Mouse (Mus musculus) heart, embryonic 14.5 days (tissue): ENCODE data around the gene Kcnk3. TPM values are rescaled to one million over a fixed set of nuclear protein-coding genes. Genes with fewer than 3 reads are reported as not detected.

ENCODE experiments used
- ATAC-seq: fragments of 200-750 bp; cut with Nextera tagmentation; 2 replicates; pipeline ENCODE4 v1.8.0; 2017; ENCODE audit warnings: low read depth, moderate TSS enrichment; ENCODE audit not compliant: insufficient number of reproducible peaks, insufficient read depth, low FRiP score
- H3K27ac ChIP-seq, 2 experiments: fragments of 200-500 bp in 1 of 2; fragments of 300-500 bp in 1 of 2; sonication (generic) in 1 of 2; replicated peaks in 1 of 2; 2 replicates each; pipeline ENCODE4 v1.5.1; 2012 to 2014; ENCODE audit warnings: low read depth in 2 of 2, low read length in 2 of 2, control low read depth in 1 of 2, mild to moderate bottlenecking in 1 of 2, mixed read lengths in 1 of 2; ENCODE audit not compliant: control insufficient read depth in 1 of 2, insufficient read depth in 1 of 2
- H3K27me3 ChIP-seq: fragments of 300-500 bp; sonication (generic); 2 replicates; pipeline ENCODE4 v1.6.1; 2014; ENCODE audit warnings: mild to moderate bottlenecking, low read length, control low read depth; ENCODE audit not compliant: control insufficient read depth, insufficient read depth
- H3K36me3 ChIP-seq: fragments of 300-500 bp; sonication (generic); 2 replicates; pipeline ENCODE4 v1.6.1; 2014; ENCODE audit warnings: mild to moderate bottlenecking, control low read depth, low read length, mixed read lengths; ENCODE audit not compliant: control insufficient read depth, insufficient read depth
- H3K4me1 ChIP-seq, 2 experiments: fragments of 200-500 bp in 1 of 2; fragments of 300-500 bp in 1 of 2; sonication (generic) in 1 of 2; 2 replicates each; pipeline ENCODE4 v1.6.1; 2012 to 2014; ENCODE audit warnings: low read length in 2 of 2, control low read depth in 1 of 2, mixed read lengths in 1 of 2; ENCODE audit not compliant: control insufficient read depth in 2 of 2, insufficient read depth in 2 of 2
- H3K4me2 ChIP-seq: fragments of 300-500 bp; sonication (generic); 2 replicates; pipeline ENCODE4 v1.6.1; 2014; ENCODE audit warnings: mild to moderate bottlenecking, low read length
- H3K4me3 ChIP-seq, 2 experiments: fragments of 200-500 bp in 1 of 2; fragments of 300-500 bp in 1 of 2; sonication (generic) in 1 of 2; 2 replicates each; pipeline ENCODE4 v1.5.1; 2012 to 2014; ENCODE audit warnings: low read length in 2 of 2, mild to moderate bottlenecking in 2 of 2, control low read depth in 1 of 2, low read depth in 1 of 2, moderate library complexity in 1 of 2; ENCODE audit not compliant: control insufficient read depth in 1 of 2, insufficient read depth in 1 of 2
- H3K9ac ChIP-seq: fragments of 300-500 bp; sonication (generic); 2 replicates; pipeline ENCODE4 v1.6.1; 2014; ENCODE audit warnings: mild to moderate bottlenecking, low read length
- H3K9me3 ChIP-seq: fragments of 300-500 bp; sonication (generic); 2 replicates; pipeline ENCODE4 v1.6.1; 2016; ENCODE audit warnings: low read length, control low read depth; ENCODE audit not compliant: control insufficient read depth
- WGBS: fragments of 180-500 bp; shearing (Covaris S2); extraction: QIAGEN DNeasy Blood & Tissue Kit; methylation state at CpG from one replicate; pipeline ENCODE4 v1.1.7; 2014; 5-methylcytosine and 5-hydroxymethylcytosine counted together
- polyA plus RNA-seq: library from polyadenylated mRNA; unstranded; fragments of >200 nt; fragmentation: Nextera tagmentation; extraction: Ambion mirVana; gene quantifications from 2 replicates; pipeline ENCODE4 v1.2.1, GENCODE M21; 2014

Gene Kcnk3
- polyA plus RNA-seq, 1 experiment from 2014 or later: 40.3 TPM

DNA sequence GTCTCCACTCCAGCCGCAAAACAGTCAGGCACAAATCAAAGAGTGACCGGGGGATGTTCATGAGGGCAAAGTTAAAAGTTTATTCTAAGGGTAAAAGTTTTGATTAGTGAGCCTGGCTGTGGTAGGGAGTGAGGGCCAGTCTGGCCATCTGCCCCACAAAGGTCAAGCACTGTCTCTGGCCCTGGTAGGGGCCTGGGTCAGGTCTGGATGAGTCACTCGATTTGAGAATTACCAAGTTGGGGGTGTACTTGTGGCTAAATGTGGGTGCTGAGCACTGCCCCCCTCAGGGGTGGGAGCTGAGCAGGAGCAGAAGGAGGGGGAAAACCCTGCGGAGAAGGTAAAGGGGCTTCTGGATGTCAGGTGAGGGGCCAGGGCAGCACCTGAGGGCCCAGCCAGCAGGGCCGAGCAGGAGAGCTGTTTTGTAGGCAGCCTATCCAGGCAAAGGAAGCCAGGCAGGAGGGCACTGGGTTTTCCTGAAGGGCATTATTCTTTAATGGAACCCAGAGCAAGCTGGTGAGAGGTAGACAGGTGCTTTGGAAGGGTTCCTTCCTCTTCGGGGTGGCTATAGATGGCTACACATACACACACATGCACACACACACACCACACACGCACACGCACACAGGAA is 30.5 kb downstream of the Kcnk3 start:
- no peaks in the 10 kb centered on the region for H3K36me3 ChIP-seq
- peaks cover 44 to 69% of the 10 kb centered on the region in 2 experiments for H3K4me1 ChIP-seq
- ATAC-seq: no peak
- H3K4me3 ChIP-seq: no peak overlapping the region
- 76% methylated on average over 8 of the region's 8 CpGs for WGBS
- peaks cover 15% of the 10 kb centered on the region for H3K27me3 ChIP-seq
- no peak overlapping the region for H3K4me2 ChIP-seq
- no peaks in the 10 kb centered on the region for H3K9me3 ChIP-seq
- H3K27ac ChIP-seq: peak overlapping the region; percentile 58 to 88
- peak overlapping the region; percentile 27 for H3K9ac ChIP-seq

DNA sequence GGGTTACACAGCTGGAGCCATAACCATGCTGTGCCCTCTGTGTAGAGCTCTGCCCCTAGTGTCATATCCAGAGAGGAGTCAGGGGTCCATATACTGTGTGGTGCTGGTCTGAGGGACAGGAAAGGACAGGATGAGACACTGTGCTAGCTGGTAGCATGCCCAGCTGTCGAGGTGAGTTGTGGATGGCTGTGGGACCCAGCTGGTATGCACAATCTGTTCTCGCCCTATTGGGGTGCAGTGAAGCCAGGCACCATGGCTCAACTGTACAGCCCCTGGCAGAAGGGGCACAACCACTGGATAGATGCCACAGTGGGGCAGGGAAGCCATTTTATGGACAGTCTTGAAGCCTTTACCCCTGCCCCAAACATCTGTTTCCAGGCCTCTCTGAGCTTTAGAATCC is 31.2 kb downstream of the Kcnk3 start:
- WGBS: 86% methylated on average over 2 of the region's 2 CpGs
- H3K27me3 ChIP-seq: peaks cover 15% of the 10 kb centered on the region
- H3K36me3 ChIP-seq: no peaks in the 10 kb centered on the region
- no peak overlapping the region for H3K4me2 ChIP-seq
- peak overlapping the region in 1 of 2 experiments; percentile 88; a peak in 1 of 4 replicates for H3K27ac ChIP-seq
- ATAC-seq: no peak
- H3K9me3 ChIP-seq: no peaks in the 10 kb centered on the region
- H3K4me3 ChIP-seq: no peak overlapping the region
- H3K9ac ChIP-seq: no peak overlapping the region; the same call in 1 of the 2 replicates
- H3K4me1 ChIP-seq: peaks cover 37 to 62% of the 10 kb centered on the region in 2 experiments

DNA sequence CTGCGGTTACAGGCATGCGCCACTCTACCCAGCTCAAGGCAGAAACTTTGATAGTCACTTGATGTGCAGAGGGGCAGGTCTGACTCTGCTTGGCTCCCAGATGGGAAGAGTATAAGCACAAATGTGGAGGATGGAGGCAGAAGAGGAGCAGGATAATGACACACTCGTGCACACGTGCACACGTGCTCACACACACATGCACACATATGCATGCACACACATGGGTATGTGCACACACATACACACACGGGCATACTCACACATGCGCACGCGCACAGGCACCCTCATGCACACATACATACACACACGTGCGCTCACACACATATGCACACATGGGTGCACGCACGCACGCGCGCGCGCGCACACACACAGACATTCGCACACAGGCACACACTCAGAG is 32.6 kb downstream of the Kcnk3 start:
- Histone ChIP-seq H3K27me3 (peaks cover 15% of the 10 kb centered on the region), H3K27ac (no peak overlapping the region), H3K36me3 (no peaks in the 10 kb centered on the region), H3K4me2 (no peak overlapping the region), H3K4me1 (peaks cover 24 to 48% of the 10 kb centered on the region in 2 experiments), H3K4me3 (no peak overlapping the region), H3K9me3 (no peaks in the 10 kb centered on the region), H3K9ac (no peak overlapping the region)
- ATAC-seq: no peak
- 95% methylated on average over 20 of the region's 20 CpGs for WGBS

DNA sequence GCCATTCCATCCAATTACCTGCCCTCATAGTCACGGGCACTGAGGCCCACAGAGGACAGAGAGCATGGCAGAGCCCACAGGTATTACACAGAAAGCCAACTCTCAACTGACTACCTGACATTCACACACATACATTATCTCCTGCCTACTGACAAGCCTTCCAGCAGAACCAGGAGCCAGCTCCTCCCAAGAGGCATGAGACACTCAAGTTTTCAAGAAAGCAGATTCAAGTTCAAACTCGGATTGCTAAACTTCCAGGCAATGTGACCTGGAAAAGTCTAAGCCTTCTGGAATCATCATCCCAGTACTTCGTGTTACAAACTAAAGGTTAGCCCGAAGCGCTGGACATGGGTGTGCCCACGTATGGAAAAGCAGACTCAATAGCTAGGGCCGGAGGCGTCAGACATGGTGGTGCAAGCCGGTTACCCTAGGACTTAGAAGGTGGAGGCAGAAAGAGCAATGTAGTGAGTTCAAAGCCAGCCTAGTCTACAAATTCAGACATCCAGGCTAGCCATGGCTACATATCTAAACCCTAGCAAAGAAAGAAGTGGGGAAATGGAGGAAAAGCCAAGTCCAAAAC is 33.3 kb downstream of the Kcnk3 start:
- Histone ChIP-seq H3K27ac (no peak overlapping the region), H3K4me3 (no peak overlapping the region), H3K9ac (no peak overlapping the region), H3K27me3 (peaks cover 15% of the 10 kb centered on the region), H3K4me2 (no peak overlapping the region), H3K9me3 (no peaks in the 10 kb centered on the region), H3K4me1 (peaks cover 23 to 44% of the 10 kb centered on the region in 2 experiments), H3K36me3 (no peaks in the 10 kb centered on the region)
- 93% methylated on average over 9 of the region's 9 CpGs for whole genome bisulfite sequencing
- ATAC-seq: no peak

DNA sequence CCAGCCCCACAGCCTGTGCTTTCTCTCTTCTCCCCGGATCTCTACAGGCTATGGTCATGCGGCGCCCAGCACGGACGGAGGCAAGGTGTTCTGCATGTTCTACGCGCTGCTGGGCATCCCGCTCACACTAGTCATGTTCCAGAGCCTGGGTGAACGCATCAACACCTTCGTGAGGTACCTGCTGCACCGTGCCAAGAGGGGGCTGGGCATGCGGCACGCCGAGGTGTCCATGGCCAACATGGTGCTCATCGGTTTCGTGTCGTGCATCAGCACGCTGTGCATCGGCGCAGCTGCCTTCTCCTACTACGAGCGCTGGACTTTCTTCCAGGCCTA is 33.8 kb downstream of the Kcnk3 start:
- Histone ChIP-seq H3K36me3 (no peaks in the 10 kb centered on the region), H3K4me1 (peaks cover 24 to 44% of the 10 kb centered on the region in 2 experiments), H3K27me3 (peaks cover 15% of the 10 kb centered on the region), H3K27ac (no peak overlapping the region), H3K4me3 (no peak overlapping the region), H3K9me3 (no peaks in the 10 kb centered on the region), H3K9ac (peak overlapping the region; percentile 64; the same call in 1 of the 2 replicates), H3K4me2 (peak overlapping the region; percentile 66)
- no peak for ATAC-seq
- WGBS: 55% methylated on average over 22 of the region's 22 CpGs

GRCm38 (mm10) chr5:30622177-30622840 is 34.3 kb downstream of the Kcnk3 start:
- 11% methylated on average over 67 of the region's 69 CpGs for WGBS
- Histone ChIP-seq H3K4me1 (peaks cover 26 to 44% of the 10 kb centered on the region in 2 experiments), H3K27ac (no peak overlapping the region), H3K4me2 (peak overlapping the region; percentile 66), H3K27me3 (peaks cover 15% of the 10 kb centered on the region), H3K9me3 (no peaks in the 10 kb centered on the region), H3K4me3 (peak overlapping the region; percentile 6 to 30), H3K9ac (peak overlapping the region; percentile 64), H3K36me3 (no peaks in the 10 kb centered on the region)
- ATAC-seq: no peak

GRCm38 (mm10) chr5:30622841-30623185 is 34.8 kb downstream of the Kcnk3 start:
- no peak for ATAC-seq
- Histone ChIP-seq H3K4me1 (peaks cover 24 to 39% of the 10 kb centered on the region in 2 experiments), H3K4me2 (peak overlapping the region; percentile 66), H3K27me3 (peaks cover 15% of the 10 kb centered on the region), H3K4me3 (peak overlapping the region; percentile 6 to 30; a peak in 3 of 4 replicates), H3K36me3 (no peaks in the 10 kb centered on the region), H3K9ac (peak overlapping the region; percentile 64), H3K9me3 (no peaks in the 10 kb centered on the region), H3K27ac (no peak overlapping the region)
- 27% methylated on average over 9 of the region's 10 CpGs for WGBS
